Mouse (Mus musculus) midbrain, embryonic 12.5 days (tissue): ENCODE results near the gene Tarbp2. TPM values are rescaled to one million over a fixed set of nuclear protein-coding genes. Genes with fewer than 3 reads are reported as not detected.

Source experiments
- ATAC-seq: fragments of 200-750 bp; cut with Nextera tagmentation; 2 replicates; pipeline ENCODE4 v1.8.0; 2017; ENCODE audit warnings: low read depth, moderate TSS enrichment, moderate library complexity; ENCODE audit not compliant: low FRiP score
- H3K27ac ChIP-seq: fragments of 300-500 bp; sonication (generic); replicated peaks from 2 replicates; pipeline ENCODE4 v1.5.1; 2016; ENCODE audit warnings: mild to moderate bottlenecking
- H3K27me3 ChIP-seq: fragments of 300-500 bp; sonication (generic); 2 replicates; pipeline ENCODE4 v1.6.1; 2016; ENCODE audit warnings: mild to moderate bottlenecking
- H3K36me3 ChIP-seq: fragments of 300-500 bp; sonication (generic); 2 replicates; pipeline ENCODE4 v1.6.1; 2016
- H3K4me1 ChIP-seq: fragments of 300-500 bp; sonication (generic); 2 replicates; pipeline ENCODE4 v1.6.1; 2016
- H3K4me2 ChIP-seq: fragments of 300-500 bp; sonication (generic); replicated peaks from 2 replicates; pipeline ENCODE4 v1.6.1; 2016; ENCODE audit warnings: mild to moderate bottlenecking, moderate library complexity
- H3K4me3 ChIP-seq: fragments of 300-500 bp; sonication (generic); 2 replicates; pipeline ENCODE4 v1.5.1; 2016; ENCODE audit warnings: mild to moderate bottlenecking
- H3K9ac ChIP-seq: fragments of 300-500 bp; sonication (generic); replicated peaks from 2 replicates; pipeline ENCODE4 v1.6.1; 2016; ENCODE audit warnings: mild to moderate bottlenecking, moderate library complexity
- H3K9me3 ChIP-seq: fragments of 300-500 bp; sonication (generic); 2 replicates; pipeline ENCODE4 v1.6.1; 2016; ENCODE audit warnings: mild to moderate bottlenecking
- WGBS: fragments of 180-500 bp; shearing (Covaris S2); methylation state at CpG from one replicate; pipeline ENCODE4 v1.1.7; 2016; 5-methylcytosine and 5-hydroxymethylcytosine counted together
- polyA plus RNA-seq: library from polyadenylated mRNA; unstranded; fragments of >200 nt; fragmentation: Nextera tagmentation; extraction: Ambion mirVana; gene quantifications from 2 replicates; pipeline ENCODE4 v1.2.1, GENCODE M21; 2016

Tarbp2 gene
- polyA plus RNA-seq, 1 experiment from 2014 or later = 106 TPM

DNA sequence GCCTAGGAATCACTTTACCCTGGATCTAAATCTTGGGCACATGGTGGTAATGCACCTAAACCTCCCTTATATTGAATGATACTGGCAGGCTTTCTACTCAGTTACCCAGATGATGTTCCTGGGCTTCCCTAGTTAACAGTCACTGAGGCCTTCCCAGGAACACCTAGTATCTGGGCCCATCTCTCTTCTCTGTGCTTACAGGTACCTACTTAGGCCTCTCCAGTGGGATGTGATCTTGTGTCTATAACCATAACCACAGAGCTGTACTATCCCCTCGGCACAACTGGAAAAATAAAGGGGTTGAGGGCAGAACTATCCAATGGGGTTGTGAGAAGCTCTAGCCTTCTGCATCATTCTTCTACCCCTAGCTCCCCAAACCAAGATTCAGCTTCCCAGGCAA lies 11.1 kb upstream of the Tarbp2 start:
- 95% methylated on average over 1 of the region's 1 CpGs for WGBS
- H3K9me3 ChIP-seq = no peaks in the 10 kb centered on the region
- no peak overlapping the region for H3K9ac ChIP-seq
- H3K4me3 ChIP-seq = no peak overlapping the region
- peaks cover 43% of the 10 kb centered on the region for H3K36me3 ChIP-seq
- no peak overlapping the region for H3K4me2 ChIP-seq
- no peaks in the 10 kb centered on the region for H3K27me3 ChIP-seq
- H3K4me1 ChIP-seq = peaks cover 25% of the 10 kb centered on the region
- ATAC-seq = no peak
- H3K27ac ChIP-seq = no peak overlapping the region

DNA sequence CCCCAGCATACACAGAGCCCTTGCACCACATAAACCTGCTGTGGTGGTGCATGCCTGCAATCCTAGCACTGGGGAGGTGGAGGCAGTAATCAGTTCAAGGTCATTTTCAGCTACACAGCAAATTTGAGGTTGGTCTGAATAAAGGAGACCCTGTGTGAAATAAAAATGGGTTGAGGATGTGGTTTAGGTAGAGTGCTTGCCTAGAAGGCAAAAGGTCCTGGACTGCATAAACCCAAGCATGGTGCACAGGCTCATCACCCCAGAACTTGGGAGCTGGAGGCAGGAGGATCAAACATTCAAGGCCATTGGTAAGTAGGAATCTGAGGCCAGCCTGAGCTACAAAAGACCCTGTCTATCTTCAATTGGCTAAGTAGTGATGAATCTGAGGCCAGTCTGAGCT lies 10.4 kb upstream of the Tarbp2 start:
- ATAC-seq = no peak
- H3K9ac ChIP-seq = no peak overlapping the region
- no peaks in the 10 kb centered on the region for H3K9me3 ChIP-seq
- peaks cover 32% of the 10 kb centered on the region for H3K4me1 ChIP-seq
- no peaks in the 10 kb centered on the region for H3K27me3 ChIP-seq
- H3K4me3 ChIP-seq = no peak overlapping the region
- peaks cover 36% of the 10 kb centered on the region for H3K36me3 ChIP-seq
- H3K27ac ChIP-seq = no peak overlapping the region
- no peak overlapping the region for H3K4me2 ChIP-seq

DNA sequence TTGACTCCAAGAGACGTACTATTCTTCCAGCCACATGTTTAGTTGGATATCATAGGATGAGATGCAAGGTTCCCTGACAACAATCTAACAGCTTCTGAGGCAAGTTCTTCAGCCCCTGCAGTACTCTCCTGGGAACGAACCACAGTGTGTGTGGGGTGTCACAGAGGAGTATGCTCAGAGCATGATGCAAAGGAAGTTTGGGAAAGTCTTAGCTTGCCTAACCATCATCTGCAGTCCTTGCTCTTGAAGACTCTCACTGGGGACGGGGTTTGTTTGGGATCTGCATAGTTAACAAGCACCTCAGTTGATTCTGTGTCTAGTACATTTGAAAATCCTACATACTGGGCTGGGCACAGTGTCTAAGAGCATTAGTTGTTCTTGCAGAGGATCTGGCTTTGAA lies 9.7 kb upstream of the Tarbp2 start:
- ATAC-seq = no peak
- H3K27ac ChIP-seq = no peak overlapping the region
- H3K36me3 ChIP-seq = peaks cover 29% of the 10 kb centered on the region
- H3K4me3 ChIP-seq = no peak overlapping the region
- no peaks in the 10 kb centered on the region for H3K27me3 ChIP-seq
- no peak overlapping the region for H3K9ac ChIP-seq
- H3K9me3 ChIP-seq = no peaks in the 10 kb centered on the region
- 90% methylated on average over 3 of the region's 3 CpGs for WGBS
- H3K4me2 ChIP-seq = no peak overlapping the region
- H3K4me1 ChIP-seq = peaks cover 38% of the 10 kb centered on the region

DNA sequence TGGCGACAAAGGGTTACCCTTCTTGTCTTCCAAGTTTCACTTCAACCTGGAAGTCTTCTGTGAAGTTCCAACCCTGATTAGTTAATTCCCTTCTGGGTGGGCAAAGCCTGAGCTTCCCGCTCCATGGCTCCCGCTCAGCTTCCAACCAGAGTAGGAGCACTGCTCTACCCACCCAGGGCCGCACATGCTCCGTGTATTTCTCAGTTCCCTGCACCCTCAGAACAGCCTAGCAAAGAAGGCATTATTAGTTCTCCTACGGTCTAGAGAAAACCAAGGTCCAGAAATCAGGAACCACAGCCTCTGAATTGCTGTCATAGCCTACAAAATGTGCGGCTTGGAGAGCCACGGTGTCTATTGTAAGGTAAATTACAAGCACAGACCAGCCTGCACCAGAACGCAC lies 7.9 kb upstream of the Tarbp2 start:
- H3K27ac ChIP-seq = peak overlapping the region; percentile 92
- peaks cover 12% of the 10 kb centered on the region for H3K36me3 ChIP-seq
- 5% methylated on average over 9 of the region's 9 CpGs for WGBS
- H3K4me1 ChIP-seq = peaks cover 52% of the 10 kb centered on the region
- H3K4me2 ChIP-seq = peak overlapping the region; percentile 71
- H3K4me3 ChIP-seq = peak overlapping the region; percentile 54
- ATAC-seq = peak; percentile 58
- no peaks in the 10 kb centered on the region for H3K27me3 ChIP-seq
- H3K9ac ChIP-seq = peak overlapping the region; percentile 67
- no peaks in the 10 kb centered on the region for H3K9me3 ChIP-seq

GRCm38 (mm10) chr15:102510590-102511284 lies 7.3 kb upstream of the Tarbp2 start:
- H3K27ac ChIP-seq = peak overlapping the region; percentile 92
- H3K4me2 ChIP-seq = peak overlapping the region; percentile 71
- peaks cover 9% of the 10 kb centered on the region; the same call in 1 of the 2 replicates for H3K36me3 ChIP-seq
- WGBS = 4% methylated on average over 34 of the region's 34 CpGs
- H3K9ac ChIP-seq = peak overlapping the region; percentile 67
- peak; percentile 95 for ATAC-seq
- peak overlapping the region; percentile 54 for H3K4me3 ChIP-seq
- peaks cover 58% of the 10 kb centered on the region for H3K4me1 ChIP-seq
- no peaks in the 10 kb centered on the region for H3K27me3 ChIP-seq
- H3K9me3 ChIP-seq = no peaks in the 10 kb centered on the region

DNA sequence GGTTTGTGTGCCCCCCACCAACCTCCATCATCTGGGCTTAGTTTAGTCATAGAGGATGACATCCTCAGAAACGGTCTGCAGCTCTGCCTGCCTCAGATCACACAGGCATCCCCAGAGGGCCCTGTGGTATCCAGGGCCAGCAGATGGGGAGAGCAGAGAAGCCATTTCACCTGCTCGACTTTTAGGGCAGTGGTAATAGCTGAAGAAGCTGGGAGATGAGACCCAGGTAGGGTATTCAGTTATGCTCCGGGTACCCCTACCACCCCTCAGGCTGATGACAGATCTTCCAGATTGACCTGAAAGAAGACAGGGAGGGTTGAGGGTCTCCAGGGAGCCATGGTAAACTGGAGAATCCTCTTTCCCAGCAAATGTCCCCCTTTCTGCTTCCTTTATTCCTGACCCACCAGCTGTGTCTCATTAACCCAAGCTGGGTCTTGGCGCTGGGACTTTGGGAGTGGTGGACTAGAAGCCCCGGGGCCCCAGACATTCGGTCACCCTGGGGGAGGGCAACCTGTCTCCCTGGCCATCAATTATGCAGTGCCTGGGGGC lies 6.6 kb upstream of the Tarbp2 start:
- 0 out of 2 replicates have a peak, but pooled peaks have one; percentile 10 for ATAC-seq
- WGBS = 9% methylated on average over 6 of the region's 6 CpGs
- Histone ChIP-seq H3K4me3 (0 out of 2 replicates have a peak overlapping the region, but pooled peaks have one; percentile 54), H3K27ac (peak overlapping the region; percentile 92), H3K27me3 (no peaks in the 10 kb centered on the region), H3K4me1 (peaks cover 63% of the 10 kb centered on the region), H3K36me3 (peaks cover 9% of the 10 kb centered on the region; the same call in 1 of the 2 replicates), H3K9me3 (no peaks in the 10 kb centered on the region), H3K9ac (peak overlapping the region; percentile 41; the same call in 1 of the 2 replicates), H3K4me2 (peak overlapping the region; percentile 71)

DNA sequence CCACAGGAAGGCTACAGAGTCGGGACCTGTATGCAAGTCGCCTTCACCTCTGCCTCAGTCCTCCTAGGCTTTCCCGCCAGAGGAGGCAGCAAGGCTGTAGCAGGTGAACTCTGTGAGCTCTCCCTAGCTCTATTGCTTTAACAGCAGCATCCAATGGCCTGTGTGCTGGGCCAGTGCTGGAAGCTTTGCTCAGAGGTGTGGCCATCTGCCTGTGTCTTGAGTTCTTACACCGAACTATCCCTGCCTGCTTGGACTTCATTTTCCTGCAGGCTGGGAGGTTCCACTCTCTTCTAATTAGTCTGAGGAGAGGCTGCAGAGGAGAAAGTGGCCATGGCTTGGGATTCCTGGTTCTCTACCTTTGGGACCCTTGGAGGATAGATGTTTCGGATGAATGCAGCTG lies 6.0 kb upstream of the Tarbp2 start:
- peak overlapping the region; percentile 41 for H3K9ac ChIP-seq
- H3K4me3 ChIP-seq = no peak overlapping the region
- peak overlapping the region; percentile 92 for H3K27ac ChIP-seq
- peak overlapping the region; percentile 71 for H3K4me2 ChIP-seq
- peaks cover 7% of the 10 kb centered on the region; the same call in 1 of the 2 replicates for H3K36me3 ChIP-seq
- no peak for ATAC-seq
- no peaks in the 10 kb centered on the region for H3K27me3 ChIP-seq
- WGBS = 30% methylated on average over 5 of the region's 5 CpGs
- H3K9me3 ChIP-seq = no peaks in the 10 kb centered on the region
- H3K4me1 ChIP-seq = peaks cover 63% of the 10 kb centered on the region

- H3K4me3 ChIP-seq = no peak overlapping the region
These were observed 5.5 kb upstream of the Tarbp2 start for GRCm38 (mm10) chr15:102512471-102512870.

GRCm38 (mm10) chr15:102513004-102513403 lies 5.0 kb upstream of the Tarbp2 start:
- 74% methylated on average over 3 of the region's 3 CpGs for WGBS
- no peak overlapping the region for H3K4me3 ChIP-seq

More at GRCm38 (mm10) chr15:102512471-102512870, 5.5 kb upstream of the Tarbp2 start:
- H3K27me3 ChIP-seq = no peaks in the 10 kb centered on the region
- peaks cover 63% of the 10 kb centered on the region for H3K4me1 ChIP-seq
- peaks cover 4% of the 10 kb centered on the region; the same call in 1 of the 2 replicates for H3K36me3 ChIP-seq
- peak overlapping the region; percentile 71 for H3K4me2 ChIP-seq
- H3K9me3 ChIP-seq = no peaks in the 10 kb centered on the region
- no peak for ATAC-seq
- peak overlapping the region; percentile 41; the same call in 1 of the 2 replicates for H3K9ac ChIP-seq
- H3K27ac ChIP-seq = peak overlapping the region; percentile 92

DNA sequence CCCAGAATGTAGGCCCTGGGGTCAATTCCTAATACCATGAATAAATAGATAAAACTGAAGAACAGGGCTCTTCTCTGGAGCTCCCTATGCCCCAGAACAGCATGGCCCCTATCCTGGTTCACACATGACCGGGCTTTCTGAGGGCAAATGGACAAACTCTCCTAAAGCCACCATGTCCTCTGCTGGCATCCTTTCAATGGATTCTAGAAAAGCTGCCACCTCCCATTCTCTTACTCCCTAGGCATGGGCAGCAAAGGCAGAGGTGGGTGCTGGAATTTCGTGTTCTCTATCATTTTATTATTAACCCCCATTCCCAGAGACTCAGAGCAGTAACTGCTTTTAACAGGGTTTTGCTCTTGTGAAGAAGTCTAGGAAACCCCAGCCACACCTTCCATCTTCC lies 2.7 kb upstream of the Tarbp2 start:
- H3K4me2 ChIP-seq = peak overlapping the region; percentile 92
- H3K9ac ChIP-seq = no peak overlapping the region
- no peaks in the 10 kb centered on the region for H3K36me3 ChIP-seq
- ATAC-seq = no peak
- no peaks in the 10 kb centered on the region for H3K27me3 ChIP-seq
- no peak overlapping the region for H3K27ac ChIP-seq
- peak overlapping the region; percentile 71 for H3K4me3 ChIP-seq
- H3K9me3 ChIP-seq = no peaks in the 10 kb centered on the region
- WGBS = 90% methylated on average over 2 of the region's 2 CpGs
- peaks cover 63% of the 10 kb centered on the region for H3K4me1 ChIP-seq

More at GRCm38 (mm10) chr15:102513004-102513403, 5.0 kb upstream of the Tarbp2 start:
- Histone ChIP-seq H3K4me2 (peak overlapping the region; percentile 71), H3K27ac (peak overlapping the region; percentile 92), H3K36me3 (no peaks in the 10 kb centered on the region; the same call in 1 of the 2 replicates), H3K9me3 (no peaks in the 10 kb centered on the region), H3K27me3 (no peaks in the 10 kb centered on the region), H3K9ac (peak overlapping the region; percentile 41; the same call in 1 of the 2 replicates), H3K4me1 (peaks cover 63% of the 10 kb centered on the region)
- no peak for ATAC-seq

GRCm38 (mm10) chr15:102515791-102516190 lies 2.2 kb upstream of the Tarbp2 start:
- 41% methylated on average over 4 of the region's 4 CpGs for WGBS
- Histone ChIP-seq H3K4me3 (peak overlapping the region; percentile 71), H3K9me3 (no peaks in the 10 kb centered on the region), H3K4me2 (peak overlapping the region; percentile 92), H3K36me3 (peaks cover 3% of the 10 kb centered on the region; the same call in 1 of the 2 replicates), H3K27me3 (no peaks in the 10 kb centered on the region), H3K27ac (peak overlapping the region; percentile 91), H3K9ac (peak overlapping the region; percentile 79), H3K4me1 (peaks cover 61% of the 10 kb centered on the region)
- no peak for ATAC-seq

- Histone ChIP-seq H3K9me3 (no peaks in the 10 kb centered on the region), H3K4me3 (peak overlapping the region; percentile 71), H3K36me3 (peaks cover 8% of the 10 kb centered on the region), H3K4me1 (peaks cover 56% of the 10 kb centered on the region), H3K27me3 (no peaks in the 10 kb centered on the region), H3K4me2 (peak overlapping the region; percentile 92), H3K27ac (peak overlapping the region; percentile 91), H3K9ac (peak overlapping the region; percentile 79)
- ATAC-seq = no peak; the same call in 1 of the 2 replicates
- WGBS = under 1% methylated on average over 12 of the region's 12 CpGs
These were observed 1.7 kb upstream of the Tarbp2 start for GRCm38 (mm10) chr15:102516293-102516692.
